Mouse (Mus musculus) liver, adult 2 months (tissue): ENCODE results near the gene Pgap3.

Experiments used
- CTCF ChIP-seq: fragments of 200-500 bp; IDR thresholded peaks from 2 replicates; pipeline ENCODE4 v1.5.1; 2011; ENCODE audit warnings: low read depth, low read length, control low read depth
- POLR2A ChIP-seq: fragments of 200-500 bp; IDR thresholded peaks from 2 replicates; pipeline ENCODE4 v1.6.1; 2011; ENCODE audit warnings: low read length, control low read depth; ENCODE audit not compliant: insufficient read depth; ENCODE audit errors: extremely low read depth

DNA sequence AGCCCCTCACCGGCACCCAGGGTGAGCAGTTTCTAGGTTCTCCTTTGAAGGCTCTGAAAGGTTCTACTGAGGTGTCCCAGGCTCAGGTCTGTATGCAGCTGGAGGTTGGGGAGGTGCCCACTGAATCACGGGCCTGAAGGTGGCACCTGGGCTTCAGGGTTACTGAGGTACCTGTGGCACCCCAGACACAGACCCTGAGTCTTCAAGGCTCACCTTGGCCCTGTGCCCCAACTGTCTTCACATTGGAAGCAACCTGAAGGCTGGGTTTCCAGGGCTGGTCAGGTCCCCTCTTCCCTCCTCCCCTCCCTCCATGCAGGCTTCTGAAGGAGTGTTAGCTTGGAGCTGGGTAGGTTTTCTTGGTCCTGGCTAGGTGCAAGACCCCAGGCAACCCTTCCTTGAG, 18.6 kb downstream of the Pgap3 start:
- TF ChIP-seq POLR2A (no peak), CTCF (no peak)
